Mouse (Mus musculus) CD4-positive, CD25-positive, alpha-beta regulatory T cell, adult 9 weeks (primary cell): ENCODE results near the gene Bcl2l2. TPM values are rescaled to one million over a fixed set of nuclear protein-coding genes. Genes with fewer than 3 reads are reported as not detected.

ENCODE experiments used
- polyA plus RNA-seq: library from polyadenylated mRNA; unstranded; fragments of 100-300 nt; shearing (Covaris generic); gene quantifications from one replicate; pipeline ENCODE4 v1.2.1, GENCODE M21; 2017

The Bcl2l2 gene
- 0.31 TPM for polyA plus RNA-seq

DNA sequence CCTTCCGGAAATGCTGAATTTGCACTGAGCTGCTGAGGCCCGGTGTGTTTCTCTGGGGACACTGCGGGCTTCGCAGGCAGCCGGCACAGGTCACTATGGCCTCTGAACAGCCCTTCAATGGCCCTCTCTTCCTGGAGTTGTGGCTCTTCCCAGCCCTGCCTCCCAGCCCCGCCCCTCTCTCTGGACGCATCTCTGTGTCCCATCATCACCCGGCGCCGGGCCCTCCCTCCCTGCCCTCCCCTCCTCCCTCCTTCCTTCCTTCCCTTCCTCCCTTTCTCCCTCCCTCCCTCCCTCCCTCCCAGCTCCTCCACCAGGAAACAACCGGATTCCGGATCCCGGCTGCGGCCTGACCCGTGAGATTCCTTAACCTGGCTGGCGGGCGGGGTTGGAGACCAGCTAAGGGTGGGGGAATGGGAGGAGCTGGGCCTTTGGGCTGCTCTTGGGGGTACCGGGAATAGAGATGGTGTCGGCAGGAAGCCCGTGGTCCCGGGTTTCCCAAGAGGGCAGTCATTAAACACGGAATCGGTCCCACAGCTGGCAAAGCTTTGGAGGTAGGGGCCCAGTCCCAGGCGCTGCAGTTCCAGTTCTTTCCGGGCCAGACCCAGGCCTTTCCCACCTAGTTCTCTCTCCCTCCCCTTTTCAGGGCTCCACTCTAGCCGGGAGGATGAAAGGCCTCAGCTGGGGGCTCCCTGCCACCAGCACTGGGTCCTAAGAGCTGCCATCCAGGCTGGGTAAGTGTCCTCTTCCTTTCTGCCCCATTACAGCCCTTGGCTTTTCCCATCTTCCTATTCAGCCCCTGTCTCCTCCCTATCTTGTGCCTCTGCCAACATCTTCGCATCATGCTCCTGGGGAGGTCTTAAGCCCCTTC lies at the start of gene Bcl2l2, which contains the start of gene Gm20521:
TSS of gene Bcl2l2 (plus strand) at position 224 of the 868 bp plus-strand sequence.
TSS of gene Gm20521 (plus strand) at position 288 of the 868 bp plus-strand sequence.

DNA sequence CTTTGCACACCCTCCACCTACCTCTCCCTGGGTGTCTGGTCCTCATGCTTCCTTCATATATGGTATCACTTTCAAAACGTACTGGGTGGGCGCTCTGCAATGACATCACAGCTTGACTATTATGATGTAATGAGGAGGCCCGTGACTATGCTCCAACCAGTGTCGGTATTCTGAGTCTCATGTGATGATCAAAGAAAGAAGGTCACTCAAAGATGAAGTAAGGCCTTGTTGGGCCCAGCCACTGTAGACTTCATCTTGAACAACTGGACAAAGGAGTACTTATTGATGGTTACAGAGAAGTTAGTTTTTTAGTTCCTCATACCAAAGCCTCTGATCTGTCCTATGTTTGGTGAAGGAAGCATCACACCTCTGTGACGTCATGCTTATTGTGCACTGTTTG lies 12.3 kb upstream of the Bcl2l2 start, which contains the start of gene Homez:
TSS of gene Homez (minus strand) at position 101 of the 400 bp plus-strand sequence.

DNA sequence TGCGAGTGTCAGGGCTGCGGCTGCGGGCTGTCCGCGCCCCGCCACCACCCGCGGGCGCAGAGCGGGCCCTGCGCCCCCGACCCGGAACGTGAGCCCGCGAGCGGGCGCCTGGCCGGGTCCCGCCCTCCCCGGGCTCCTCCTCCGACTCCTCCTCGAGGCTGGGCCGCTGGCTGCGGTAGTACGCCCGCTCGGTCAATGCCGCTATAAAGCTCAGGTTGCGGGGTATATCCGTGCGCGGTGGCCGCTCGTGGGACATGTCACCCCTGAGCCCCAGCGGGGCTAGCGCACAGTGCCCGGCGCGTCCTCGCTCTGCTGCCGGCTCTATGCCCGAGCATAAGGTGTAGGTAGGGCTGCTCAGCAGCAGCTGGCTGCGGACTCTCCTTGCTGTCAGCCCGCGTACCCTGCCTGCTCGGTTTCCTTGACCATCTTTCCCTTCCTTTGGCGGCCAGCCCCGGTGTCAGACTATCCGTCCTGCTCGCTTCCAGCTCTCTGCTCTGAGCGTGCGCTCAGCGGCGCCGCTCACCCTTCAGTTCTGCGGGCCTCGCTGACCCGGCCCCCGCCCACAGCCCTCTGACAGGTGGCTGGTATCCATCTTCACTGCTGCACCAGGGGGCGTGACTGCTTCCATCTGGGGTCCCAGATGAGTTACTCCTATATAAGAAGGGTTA lies 6.0 kb upstream of the Bcl2l2 start, which contains the start of gene Ppp1r3e:
TSS of gene Ppp1r3e (minus strand) at position 503 of the 668 bp plus-strand sequence.

DNA sequence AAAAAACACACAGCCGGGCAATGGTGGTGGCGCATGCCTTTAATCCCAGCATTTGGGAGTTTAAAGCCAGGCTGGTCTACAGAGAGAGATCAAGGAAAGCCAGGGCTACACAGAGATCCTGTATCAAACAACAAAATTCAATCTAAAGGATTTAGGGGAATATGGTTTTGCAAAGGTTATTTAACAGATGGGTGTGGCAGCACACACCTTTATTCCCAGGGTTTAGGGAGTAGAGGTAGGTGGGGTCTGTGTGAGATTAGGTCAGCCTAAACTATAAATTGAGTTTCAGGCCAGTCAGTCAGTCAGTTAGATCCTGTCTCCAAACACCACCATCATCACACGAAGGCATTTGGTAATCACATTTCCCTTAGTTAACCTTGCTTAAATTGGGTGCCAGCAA lies 9.0 kb downstream of the Bcl2l2 start, which contains the start of gene Pabpn1:
TSS of gene Pabpn1 (plus strand) at position 301 of the 400 bp plus-strand sequence.

DNA sequence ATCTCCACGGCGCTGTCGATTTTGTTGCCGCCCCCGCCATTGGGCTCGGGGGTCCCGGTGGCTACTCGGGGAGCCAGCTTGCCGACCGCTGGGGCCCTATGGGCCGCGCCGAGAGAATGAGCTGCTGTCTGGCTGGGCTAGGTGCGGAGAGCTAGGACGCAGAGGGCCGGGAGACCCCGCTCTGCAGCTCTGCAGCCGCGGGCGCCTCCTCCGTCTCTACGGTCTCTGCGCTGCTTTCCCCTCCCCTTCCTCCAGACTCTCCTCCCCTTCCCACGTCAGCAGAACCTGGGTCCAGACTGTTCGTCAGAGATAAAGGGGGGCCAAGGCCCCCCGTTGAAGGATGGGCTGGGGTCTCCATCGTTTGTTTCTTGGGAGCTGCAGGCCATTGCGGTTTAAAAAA lies 29.7 kb downstream of the Bcl2l2 start, which contains the start of gene Slc22a17:
TSS of gene Slc22a17 (minus strand) at position 247 of the 400 bp plus-strand sequence.

DNA sequence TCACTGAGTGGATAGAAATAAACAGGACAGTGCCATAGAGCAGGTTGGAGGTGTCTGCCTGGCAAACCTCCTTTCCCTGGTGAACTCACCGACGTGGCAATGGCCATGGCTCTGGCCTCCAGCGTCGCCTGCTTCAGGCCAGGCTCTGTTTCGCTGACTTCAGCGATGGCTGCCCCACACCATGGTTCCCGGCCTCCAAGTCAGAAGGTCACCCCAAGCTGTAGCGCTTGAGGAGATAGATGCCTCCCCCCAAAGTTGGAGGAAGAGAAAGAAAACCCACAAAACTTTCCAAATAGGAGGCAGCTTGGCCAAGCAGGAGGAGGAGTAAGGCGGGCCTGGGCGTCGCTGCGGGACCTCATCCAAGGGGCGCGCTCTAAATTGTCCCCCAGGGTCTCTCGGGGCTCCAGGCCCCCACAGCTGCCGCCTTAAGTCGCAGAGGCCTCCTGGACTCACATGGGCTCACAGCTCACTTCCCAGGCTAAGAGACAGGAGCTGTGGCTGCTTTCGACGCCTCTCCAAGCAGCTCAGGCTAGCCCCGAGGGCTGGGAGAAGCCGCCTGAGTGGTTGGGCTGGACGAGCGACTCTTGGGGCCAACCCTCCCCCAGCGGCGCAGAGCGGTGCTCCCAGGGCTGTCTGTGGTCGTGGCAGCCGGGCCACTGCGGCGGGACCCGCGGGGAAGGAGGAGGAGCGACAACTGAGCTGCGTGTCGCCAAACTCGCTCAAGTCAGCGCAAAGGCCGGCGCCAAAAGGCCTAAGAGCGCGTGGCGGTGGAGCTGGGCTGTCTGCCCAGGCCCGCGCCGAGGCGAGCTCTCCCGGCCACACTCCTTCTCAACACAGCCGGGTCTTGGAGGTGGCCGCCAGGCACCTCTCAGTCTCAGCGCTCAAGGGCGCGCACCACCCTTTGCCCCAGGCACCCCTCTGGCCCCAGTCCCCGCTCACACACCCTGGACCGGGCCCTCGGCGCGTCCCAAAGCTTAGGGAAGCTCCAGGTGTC lies 42.5 kb downstream of the Bcl2l2 start, which contains the start of gene Efs:
TSS of gene Efs (minus strand) at position 778 of the 994 bp plus-strand sequence.

DNA sequence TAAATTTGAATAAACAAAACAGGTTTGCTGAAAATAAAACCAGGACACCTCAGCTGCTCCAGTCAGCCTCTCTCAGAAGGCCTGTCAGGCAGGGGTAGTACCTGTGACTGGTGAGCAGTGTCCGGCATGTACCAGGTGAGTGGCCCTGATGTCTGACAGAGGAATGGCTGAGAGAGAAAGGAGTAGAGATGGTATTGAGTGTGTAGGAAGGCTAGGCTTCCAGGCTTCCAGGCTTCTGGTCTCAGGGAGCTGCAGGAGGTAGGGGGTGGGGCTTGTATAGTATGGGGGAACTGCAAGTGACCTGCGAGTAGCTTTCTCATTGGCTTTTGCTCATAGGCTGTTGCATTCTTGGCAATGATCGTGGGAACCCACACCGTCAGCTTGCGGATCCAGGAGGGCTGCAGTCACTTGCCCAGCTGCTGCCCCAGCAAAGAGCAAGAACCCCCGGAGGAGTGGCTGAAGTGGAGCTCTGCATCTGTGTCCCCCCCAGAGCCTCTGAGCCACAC lies 49.5 kb downstream of the Bcl2l2 start, which contains the start of gene Il25:
TSS of gene Il25 (plus strand) at position 51 of the 506 bp plus-strand sequence.

DNA sequence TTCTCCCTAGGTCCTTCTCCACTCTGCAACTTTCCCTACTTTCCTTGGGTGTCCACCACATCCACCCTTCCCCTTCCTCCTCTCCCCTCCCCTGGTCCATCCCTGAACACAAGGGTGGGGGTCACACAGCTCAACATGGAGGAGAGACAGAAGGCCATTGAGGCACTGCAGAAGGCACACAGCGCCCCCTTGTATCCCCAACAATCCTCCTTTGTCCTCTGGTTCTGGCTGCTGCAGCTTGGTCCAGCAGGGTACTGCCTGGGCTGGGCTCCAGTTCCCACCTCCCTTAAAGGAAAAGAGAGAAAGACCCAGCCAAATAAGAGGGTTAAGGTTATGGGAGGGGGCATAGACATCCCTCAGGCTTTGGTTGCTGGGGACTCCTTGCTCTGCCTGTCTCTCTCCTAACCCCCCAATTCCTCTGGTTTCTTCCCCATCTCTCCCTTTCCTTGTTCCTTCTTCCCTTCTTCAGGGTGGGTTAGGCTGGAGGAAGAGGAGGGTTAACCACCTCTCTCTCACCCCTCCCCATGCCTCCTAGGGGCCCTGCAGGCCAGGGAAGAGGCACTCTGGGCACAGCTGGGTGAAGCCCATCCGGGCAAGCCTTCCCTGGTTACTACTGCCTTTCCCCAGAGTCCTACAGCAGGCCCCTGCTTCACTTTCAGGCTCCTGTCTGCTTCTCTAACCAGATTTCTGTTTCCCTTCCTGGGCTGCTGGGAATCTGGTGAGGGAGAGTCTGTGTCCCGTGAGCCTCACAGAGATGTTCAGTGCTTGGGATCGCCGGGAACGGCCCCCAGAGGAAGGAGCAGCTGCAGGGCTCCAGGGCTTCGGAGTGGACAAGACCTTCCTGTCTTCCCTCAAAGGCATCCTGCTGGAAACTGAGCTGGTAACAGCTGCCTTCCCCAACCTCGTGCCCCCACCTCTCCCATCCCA lies 53.0 kb downstream of the Bcl2l2 start, which contains the start of gene Cmtm5:
TSS of gene Cmtm5 (plus strand) at position 358 of the 927 bp plus-strand sequence.

Other genes with a start within 250 kb of the Bcl2l2 start
- gene Gm17606, start 242.4 kb upstream of the Bcl2l2 start, polyA plus RNA-seq: not detected
- gene Cdh24, start 242.0 kb upstream of the Bcl2l2 start, polyA plus RNA-seq: 0.46 TPM
- 93.8 TPM for gene 1700123O20Rik, start 197.2 kb upstream of the Bcl2l2 start, polyA plus RNA-seq
- gene Acin1, start 196.4 kb upstream of the Bcl2l2 start, polyA plus RNA-seq: 123 TPM
- 0.38 TPM for gene Gm29776, start 184.5 kb upstream of the Bcl2l2 start, polyA plus RNA-seq
- not detected for gene Cebpe, start 171.2 kb upstream of the Bcl2l2 start, polyA plus RNA-seq
- 0.24 TPM for gene Slc7a8, start 101.4 kb upstream of the Bcl2l2 start, polyA plus RNA-seq
- gene Rnf212b, start 69.2 kb upstream of the Bcl2l2 start, polyA plus RNA-seq: not detected
- 3.7 TPM for gene Homez, start 12.4 kb upstream of the Bcl2l2 start, polyA plus RNA-seq
- gene Ppp1r3e, start 5.8 kb upstream of the Bcl2l2 start, polyA plus RNA-seq: 0.45 TPM
- 0.38 TPM for gene Gm20521, start 64 bp downstream of the Bcl2l2 start, polyA plus RNA-seq
- gene Pabpn1, start 9.1 kb downstream of the Bcl2l2 start, polyA plus RNA-seq: 29.9 TPM
- gene Slc22a17, start 29.8 kb downstream of the Bcl2l2 start, polyA plus RNA-seq: 1.1 TPM
- gene Efs, start 42.7 kb downstream of the Bcl2l2 start, polyA plus RNA-seq: not detected
- not detected for gene Il25, start 49.3 kb downstream of the Bcl2l2 start, polyA plus RNA-seq
- not detected for gene Cmtm5, start 52.9 kb downstream of the Bcl2l2 start, polyA plus RNA-seq
- not detected for gene Myh6, start 83.5 kb downstream of the Bcl2l2 start, polyA plus RNA-seq
- gene Gm17428, start 93.6 kb downstream of the Bcl2l2 start, polyA plus RNA-seq: not detected
- gene Myh7, start 111.2 kb downstream of the Bcl2l2 start, polyA plus RNA-seq: not detected
- gene Ngdn, start 132.1 kb downstream of the Bcl2l2 start, polyA plus RNA-seq: 152 TPM
- 13.0 TPM for gene Zfhx2, start 208.9 kb downstream of the Bcl2l2 start, polyA plus RNA-seq
- gene Thtpa, start 211.4 kb downstream of the Bcl2l2 start, polyA plus RNA-seq: 17.0 TPM
- 173 TPM for gene Ap1g2, start 223.2 kb downstream of the Bcl2l2 start, polyA plus RNA-seq
- not detected for gene Jph4, start 233.6 kb downstream of the Bcl2l2 start, polyA plus RNA-seq